Mouse (Mus musculus) C2C12 (cell line): ENCODE data around the gene Zg16.

Source experiments
- CTCF ChIP-seq: IDR thresholded peaks from one replicate; pipeline ENCODE4 v1.5.1; 2011; ENCODE audit not compliant: control insufficient read depth, insufficient read depth, insufficient read length
- USF1 ChIP-seq: IDR thresholded peaks from one replicate; pipeline ENCODE4 v1.6.1; 2011; ENCODE audit warnings: low read depth, mild to moderate bottlenecking, control low read depth, moderate library complexity

GRCm38 (mm10) chr7:127013385-127013784 is 73.7 kb downstream of the Zg16 start:
- TF ChIP-seq CTCF (no peak), USF1 (no peak)
